Mouse (Mus musculus): ENCODE results near the gene Slc9a8. TPM values are rescaled to one million over a fixed set of nuclear protein-coding genes. Genes with fewer than 3 reads are reported as not detected.

Gene Slc9a8
- polyA plus RNA-seq (2016; fragmentation: Nextera tagmentation; extraction: Ambion mirVana) = 21.6 and 25.6 TPM in 2 replicates

DNA sequence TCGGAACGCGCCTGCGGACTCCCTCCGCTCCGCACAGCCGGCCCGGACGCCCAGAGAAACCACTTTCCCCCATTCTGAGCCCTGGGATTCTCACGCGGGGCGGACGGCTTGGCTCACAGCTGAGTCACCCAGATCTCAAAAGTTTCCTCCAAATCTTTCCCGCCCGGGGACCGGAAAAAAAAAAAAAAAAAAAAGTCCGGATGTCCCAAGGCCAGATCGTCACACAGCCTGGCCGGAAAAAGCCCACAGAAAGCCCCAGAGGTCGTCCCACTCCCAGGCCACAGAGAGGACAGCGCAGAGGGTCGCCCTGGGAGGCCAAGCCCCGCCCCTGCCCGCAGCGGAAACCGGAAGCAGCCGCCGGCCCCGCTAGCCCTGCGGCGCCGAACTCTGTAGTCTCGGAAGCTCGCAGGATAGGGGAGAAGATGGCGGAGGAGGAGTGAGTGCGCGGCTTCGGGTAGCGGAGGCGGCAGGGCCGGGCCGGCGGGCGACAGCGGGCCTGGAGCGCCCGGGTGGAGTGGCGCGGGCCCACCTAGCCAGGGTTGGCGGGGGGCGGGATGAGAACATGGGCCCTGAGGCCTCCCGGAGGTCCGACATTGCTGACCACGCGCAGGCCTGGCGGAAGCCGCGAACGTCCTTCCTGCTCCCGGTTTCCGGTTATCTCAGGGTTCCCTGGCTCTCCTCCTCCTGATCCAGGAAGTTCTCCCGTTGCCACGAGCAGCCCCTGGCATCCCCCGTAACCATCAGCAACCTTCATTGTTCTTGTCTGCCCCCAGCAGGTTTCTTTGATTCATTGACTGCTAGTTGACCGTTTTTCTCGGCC is at the start of gene Slc9a8:
Gene Slc9a8, plus strand, starts transcription at position 383 of the 820 bp plus-strand sequence.
- peaks cover 30% of the 10 kb centered on the region for H3K36me3 ChIP-seq
- H3K4me1 ChIP-seq = peaks cover 32% of the 10 kb centered on the region
- no peaks in the 10 kb centered on the region for H3K27me3 ChIP-seq (ENCODE audit: low read depth, poor library complexity, severe bottlenecking)
- peak; percentile 97 for DNase-seq (ENCODE audit: low spot score)
- H3K9me3 ChIP-seq (replicated peaks) = 0 out of 2 replicates have a peak, but pooled peaks cover 3% of the 10 kb centered on the region
- peak within 1 kb of the TSS; percentile 100 for H3K27ac ChIP-seq (replicated peaks)
- whole genome bisulfite sequencing = under 1% methylated on average over 59 of the region's 66 CpGs
- peak within 1 kb of the TSS; percentile 88 for H3K4me3 ChIP-seq

DNA sequence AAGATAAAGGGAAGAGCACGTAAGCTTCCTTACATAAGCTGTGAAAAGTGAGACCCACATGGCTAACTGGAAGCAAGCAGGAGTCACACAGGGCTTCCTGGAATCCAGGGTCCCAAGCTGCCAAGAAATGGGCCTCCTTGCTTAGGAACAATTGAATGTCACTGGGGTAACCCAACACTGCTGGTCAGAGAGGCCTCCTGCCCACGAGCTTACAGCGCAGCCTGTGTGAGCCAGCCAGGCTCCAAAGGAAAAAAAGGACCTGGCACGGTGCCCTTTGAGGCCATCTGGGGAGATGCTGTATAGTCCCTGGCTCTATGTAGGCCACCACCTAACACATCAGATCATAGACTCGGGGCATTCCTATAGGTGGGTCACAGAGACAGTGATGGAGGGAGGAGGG is 48.2 kb upstream of the Slc9a8 start:
- Histone ChIP-seq H3K36me3 (no peaks in the 10 kb centered on the region), H3K4me1 (peaks cover 8% of the 10 kb centered on the region; the same call in 1 of the 2 replicates), H3K27ac (replicated peaks) (no peak overlapping the region), H3K4me3 (no peak overlapping the region), H3K9me3 (replicated peaks) (no peaks in the 10 kb centered on the region), H3K27me3 (ENCODE audit: low read depth, poor library complexity, severe bottlenecking) (no peaks in the 10 kb centered on the region)
- DNase-seq (ENCODE audit: low spot score) = no peak
- 87% methylated on average over 5 of the region's 5 CpGs for WGBS

DNA sequence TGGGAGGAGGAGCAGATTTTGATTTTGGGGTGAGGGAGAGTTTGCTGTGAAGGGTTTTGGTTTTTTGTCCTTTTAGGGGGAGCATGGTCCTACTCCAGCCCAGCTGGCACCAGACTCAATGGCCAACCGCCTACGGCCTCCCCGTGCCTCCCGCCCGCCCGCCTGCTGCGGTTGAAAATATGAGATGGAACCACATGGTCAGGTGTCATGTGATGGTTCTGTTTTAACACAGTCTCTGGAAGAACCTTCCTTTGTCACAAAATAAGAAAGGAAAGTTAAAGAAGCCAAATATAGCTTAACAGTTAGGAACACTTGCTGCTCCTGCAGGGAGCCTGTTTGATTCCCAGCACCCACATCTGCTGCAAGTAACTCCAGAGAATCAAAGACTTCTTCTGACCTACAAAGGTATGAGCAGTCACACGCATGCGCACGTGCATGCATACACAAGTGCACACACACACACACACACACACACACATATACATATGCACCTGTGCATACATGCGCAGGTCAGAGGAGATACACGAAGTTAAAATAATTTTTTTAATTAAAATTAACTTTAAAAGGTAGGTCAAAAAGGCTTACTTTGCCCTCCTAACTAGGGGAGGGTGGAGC is 47.2 kb upstream of the Slc9a8 start:
- H3K4me3 ChIP-seq = no peak overlapping the region
- peaks cover 16% of the 10 kb centered on the region for H3K4me1 ChIP-seq
- H3K36me3 ChIP-seq = no peaks in the 10 kb centered on the region
- no peak overlapping the region for H3K27ac ChIP-seq (replicated peaks)
- 92% methylated on average over 12 of the region's 12 CpGs for WGBS
- no peak for DNase-seq (ENCODE audit: low spot score)
- no peaks in the 10 kb centered on the region for H3K27me3 ChIP-seq (ENCODE audit: low read depth, poor library complexity, severe bottlenecking)
- H3K9me3 ChIP-seq (replicated peaks) = no peaks in the 10 kb centered on the region

DNA sequence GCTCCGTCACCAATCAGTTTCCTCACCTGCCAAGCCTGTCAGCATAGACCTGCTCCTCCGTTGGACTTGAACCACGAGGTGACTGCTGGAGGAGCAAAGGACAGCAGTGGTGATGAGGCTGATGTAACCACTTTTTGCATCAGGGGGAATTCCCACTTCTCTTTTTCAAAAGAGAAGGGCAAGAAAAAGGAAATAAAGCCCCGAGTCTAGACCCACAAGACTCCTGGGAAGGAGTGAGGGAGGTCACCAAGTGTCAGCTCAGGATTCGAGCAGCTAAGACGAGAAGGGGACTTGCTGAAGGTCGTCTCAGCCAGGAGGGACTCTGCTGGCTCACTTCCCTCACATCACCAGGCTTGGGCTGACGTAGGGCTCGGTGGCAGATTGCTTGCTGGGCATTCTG is 46.4 kb upstream of the Slc9a8 start:
- Histone ChIP-seq H3K36me3 (no peaks in the 10 kb centered on the region), H3K4me1 (peaks cover 21% of the 10 kb centered on the region), H3K4me3 (no peak overlapping the region), H3K27ac (replicated peaks) (no peak overlapping the region), H3K27me3 (ENCODE audit: low read depth, poor library complexity, severe bottlenecking) (no peaks in the 10 kb centered on the region), H3K9me3 (replicated peaks) (no peaks in the 10 kb centered on the region)
- DNase-seq (ENCODE audit: low spot score) = no peak
- WGBS = 81% methylated on average over 9 of the region's 9 CpGs

DNA sequence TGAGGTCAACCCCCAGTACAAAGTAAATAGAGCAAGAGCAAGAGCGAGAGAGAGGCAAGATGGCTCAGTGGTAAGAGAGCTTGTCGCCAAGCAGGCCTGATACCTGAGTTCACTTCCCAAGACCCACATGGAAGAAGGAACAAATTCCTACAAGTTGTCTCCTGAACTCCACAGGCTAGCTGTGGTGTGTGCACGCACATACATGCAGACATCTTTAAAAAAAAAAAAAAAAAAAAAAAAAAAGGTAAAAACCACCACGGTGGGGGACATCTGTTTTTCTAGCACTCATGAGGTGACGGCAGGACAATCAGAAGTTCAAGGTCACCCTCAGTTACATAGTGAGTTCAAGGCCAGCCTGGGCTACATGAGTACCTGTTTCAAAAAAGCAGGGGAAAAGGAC is 45.8 kb upstream of the Slc9a8 start:
- Histone ChIP-seq H3K27ac (replicated peaks) (no peak overlapping the region), H3K36me3 (no peaks in the 10 kb centered on the region), H3K4me1 (peaks cover 25% of the 10 kb centered on the region), H3K27me3 (ENCODE audit: low read depth, poor library complexity, severe bottlenecking) (no peaks in the 10 kb centered on the region), H3K9me3 (replicated peaks) (no peaks in the 10 kb centered on the region), H3K4me3 (no peak overlapping the region)
- DNase-seq (ENCODE audit: low spot score) = no peak
- 91% methylated on average over 5 of the region's 5 CpGs for whole genome bisulfite sequencing

DNA sequence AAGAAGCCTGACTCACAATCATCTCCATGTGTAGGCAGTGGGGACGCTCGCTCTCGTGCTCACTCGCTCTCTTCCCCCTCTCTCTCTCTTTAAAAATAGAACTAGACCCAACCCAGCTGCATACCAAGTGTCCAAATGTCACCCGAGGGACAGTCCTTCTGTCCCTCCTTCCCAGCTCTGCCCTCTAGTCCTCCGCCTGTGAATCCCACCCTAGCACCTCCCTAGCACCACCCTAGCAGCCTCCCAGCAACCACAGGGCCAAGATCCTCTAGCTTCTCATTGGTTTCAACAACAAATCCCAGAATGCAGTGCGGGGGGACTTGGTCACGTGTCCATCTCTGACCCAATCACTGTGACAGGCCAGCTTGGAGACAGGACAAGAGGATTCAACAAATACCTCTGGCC is 45.4 kb upstream of the Slc9a8 start:
- no peak for DNase-seq (ENCODE audit: low spot score)
- WGBS = 84% methylated on average over 8 of the region's 8 CpGs
- Histone ChIP-seq H3K9me3 (replicated peaks) (no peaks in the 10 kb centered on the region), H3K4me3 (no peak overlapping the region), H3K27me3 (ENCODE audit: low read depth, poor library complexity, severe bottlenecking) (no peaks in the 10 kb centered on the region), H3K27ac (replicated peaks) (no peak overlapping the region; the same call in 1 of the 2 replicates), H3K36me3 (no peaks in the 10 kb centered on the region), H3K4me1 (peaks cover 27% of the 10 kb centered on the region)

DNA sequence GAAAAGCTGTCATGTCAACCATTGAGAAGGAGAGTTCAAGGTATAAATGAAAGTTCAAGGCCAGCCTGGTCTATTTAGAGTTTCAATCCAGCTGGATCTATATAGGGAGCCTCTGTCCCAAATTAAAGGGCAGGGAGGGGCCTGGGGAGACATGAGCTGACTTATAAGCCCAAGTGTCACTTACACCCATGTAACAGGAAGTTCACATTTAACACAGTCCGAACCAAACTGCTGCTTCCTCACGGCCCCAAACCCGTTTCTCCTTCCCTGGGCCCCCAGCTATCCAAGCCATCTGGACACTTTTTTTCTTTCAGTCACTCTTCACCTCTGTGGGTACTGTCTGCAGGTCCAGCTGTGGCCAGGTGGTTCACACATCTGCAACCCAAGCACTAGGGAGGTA is 43.8 kb upstream of the Slc9a8 start:
- no peak overlapping the region for H3K4me3 ChIP-seq
- no peaks in the 10 kb centered on the region for H3K9me3 ChIP-seq (replicated peaks)
- WGBS = 82% methylated on average over 3 of the region's 3 CpGs
- no peaks in the 10 kb centered on the region for H3K27me3 ChIP-seq (ENCODE audit: low read depth, poor library complexity, severe bottlenecking)
- H3K27ac ChIP-seq (replicated peaks) = no peak overlapping the region
- H3K36me3 ChIP-seq = no peaks in the 10 kb centered on the region
- DNase-seq (ENCODE audit: low spot score) = no peak
- H3K4me1 ChIP-seq = peaks cover 27% of the 10 kb centered on the region

DNA sequence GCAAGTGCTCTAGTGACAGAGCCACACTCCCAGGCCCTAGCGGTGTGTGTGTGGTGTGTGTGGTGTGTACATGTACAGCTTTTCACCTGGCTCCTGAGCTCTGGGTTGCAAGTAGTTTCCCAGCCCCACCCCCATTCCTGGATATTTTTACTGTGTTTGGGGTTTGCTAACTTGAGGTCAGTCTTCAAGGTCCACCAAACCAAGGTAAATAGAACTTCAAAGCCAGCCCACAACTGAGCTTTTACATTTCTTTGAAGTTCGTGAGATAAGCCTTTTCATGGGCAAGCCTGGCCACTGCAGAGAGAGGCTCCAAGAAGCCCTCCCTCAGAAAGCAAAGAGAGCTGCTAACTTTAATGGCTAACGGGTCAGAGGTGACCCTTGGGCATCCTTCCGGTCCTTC is 42.5 kb upstream of the Slc9a8 start:
- H3K4me3 ChIP-seq = no peak overlapping the region
- H3K27me3 ChIP-seq (ENCODE audit: low read depth, poor library complexity, severe bottlenecking) = no peaks in the 10 kb centered on the region
- H3K27ac ChIP-seq (replicated peaks) = 0 out of 2 replicates have a peak overlapping the region, but pooled peaks have one; percentile 9
- H3K9me3 ChIP-seq (replicated peaks) = no peaks in the 10 kb centered on the region
- H3K36me3 ChIP-seq = no peaks in the 10 kb centered on the region
- peaks cover 27% of the 10 kb centered on the region for H3K4me1 ChIP-seq
- 37% methylated on average over 4 of the region's 4 CpGs for WGBS
- DNase-seq (ENCODE audit: low spot score) = no peak

DNA sequence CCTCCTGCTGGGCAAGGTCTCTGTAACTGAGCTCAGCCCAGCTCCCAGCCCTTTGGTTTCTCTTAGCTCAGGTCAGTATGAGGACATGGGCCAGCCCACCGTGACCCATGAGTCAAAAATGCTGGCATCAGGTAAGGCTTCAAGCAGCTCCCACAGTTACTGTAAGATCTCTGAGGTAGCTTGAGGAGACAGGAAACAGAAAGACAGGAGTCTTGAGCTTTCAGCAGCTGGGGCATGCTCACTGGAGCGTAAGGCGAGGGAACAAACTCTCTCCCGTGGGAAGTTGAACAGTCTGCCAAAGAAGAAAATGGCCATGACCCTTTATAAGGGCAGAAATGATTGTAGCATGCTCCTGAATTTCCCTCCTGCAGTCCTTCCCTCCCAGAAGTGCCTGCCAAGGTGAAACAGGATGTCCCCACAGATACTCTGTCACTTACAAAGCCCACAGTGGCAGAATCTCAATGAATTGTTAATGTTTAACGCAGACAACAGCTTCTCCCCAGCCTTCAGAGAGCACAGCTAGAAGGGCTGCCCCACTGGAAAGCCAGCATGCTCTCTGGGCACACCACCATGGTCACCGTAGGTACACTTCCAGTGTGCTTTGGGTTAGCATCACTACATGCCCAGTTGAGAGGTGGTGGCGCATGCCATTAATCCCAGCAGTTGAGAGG is 40.8 kb upstream of the Slc9a8 start:
- 66% methylated on average over 7 of the region's 7 CpGs for WGBS
- no peak overlapping the region for H3K27ac ChIP-seq (replicated peaks)

DNA sequence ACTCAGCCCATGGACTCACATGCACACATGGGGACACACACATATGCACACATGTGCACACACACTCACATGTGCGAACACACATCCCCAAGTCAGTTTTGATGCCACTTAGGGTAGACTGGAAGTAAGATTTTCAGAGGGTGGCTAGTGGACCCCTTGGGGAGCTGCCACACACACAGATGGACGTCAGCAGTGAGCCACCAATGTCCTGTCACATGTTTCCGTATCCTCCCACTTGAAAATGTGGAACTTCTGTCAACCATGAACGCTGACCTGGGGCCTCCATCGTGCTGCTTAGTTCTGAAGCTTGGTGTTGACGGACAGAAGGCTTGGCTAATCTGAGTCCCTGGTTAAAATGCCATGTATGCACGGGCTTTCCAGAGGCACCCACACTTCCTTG is 39.9 kb upstream of the Slc9a8 start:
- Histone ChIP-seq H3K27ac (replicated peaks) (no peak overlapping the region), H3K27me3 (ENCODE audit: low read depth, poor library complexity, severe bottlenecking) (no peaks in the 10 kb centered on the region), H3K36me3 (no peaks in the 10 kb centered on the region), H3K9me3 (replicated peaks) (no peaks in the 10 kb centered on the region), H3K4me3 (no peak overlapping the region), H3K4me1 (peaks cover 24% of the 10 kb centered on the region)
- WGBS = 83% methylated on average over 7 of the region's 7 CpGs
- DNase-seq (ENCODE audit: low spot score) = no peak

More for the DNA sequence above, 40.8 kb upstream of the Slc9a8 start:
- H3K27me3 ChIP-seq (ENCODE audit: low read depth, poor library complexity, severe bottlenecking) = no peaks in the 10 kb centered on the region
- no peaks in the 10 kb centered on the region for H3K36me3 ChIP-seq
- no peak for DNase-seq (ENCODE audit: low spot score)
- no peak overlapping the region for H3K4me3 ChIP-seq
- no peaks in the 10 kb centered on the region for H3K9me3 ChIP-seq (replicated peaks)
- peaks cover 27% of the 10 kb centered on the region for H3K4me1 ChIP-seq

DNA sequence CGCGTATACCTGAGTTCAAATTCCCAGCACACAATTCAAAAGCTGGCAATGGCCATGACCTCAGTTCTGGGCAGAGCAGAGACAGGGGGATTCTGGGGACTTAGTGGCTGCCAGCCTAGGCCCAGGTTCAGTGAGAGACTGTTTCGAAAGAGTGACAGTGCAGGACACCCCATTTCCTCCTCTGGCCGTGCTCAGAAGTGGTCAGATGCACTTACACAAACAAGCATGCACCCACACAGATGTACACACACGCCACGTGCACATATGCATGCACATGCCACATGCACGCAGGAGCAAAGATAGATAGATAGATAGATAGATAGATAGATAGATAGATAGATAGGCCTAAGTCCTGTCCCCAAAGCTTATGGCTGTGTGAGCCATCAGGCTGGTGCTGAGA is 39.1 kb upstream of the Slc9a8 start:
- DNase-seq (ENCODE audit: low spot score) = no peak
- Histone ChIP-seq H3K9me3 (replicated peaks) (no peaks in the 10 kb centered on the region), H3K27ac (replicated peaks) (no peak overlapping the region), H3K27me3 (ENCODE audit: low read depth, poor library complexity, severe bottlenecking) (no peaks in the 10 kb centered on the region), H3K4me3 (no peak overlapping the region), H3K36me3 (no peaks in the 10 kb centered on the region), H3K4me1 (peaks cover 24% of the 10 kb centered on the region)
- WGBS = 92% methylated on average over 7 of the region's 7 CpGs

DNA sequence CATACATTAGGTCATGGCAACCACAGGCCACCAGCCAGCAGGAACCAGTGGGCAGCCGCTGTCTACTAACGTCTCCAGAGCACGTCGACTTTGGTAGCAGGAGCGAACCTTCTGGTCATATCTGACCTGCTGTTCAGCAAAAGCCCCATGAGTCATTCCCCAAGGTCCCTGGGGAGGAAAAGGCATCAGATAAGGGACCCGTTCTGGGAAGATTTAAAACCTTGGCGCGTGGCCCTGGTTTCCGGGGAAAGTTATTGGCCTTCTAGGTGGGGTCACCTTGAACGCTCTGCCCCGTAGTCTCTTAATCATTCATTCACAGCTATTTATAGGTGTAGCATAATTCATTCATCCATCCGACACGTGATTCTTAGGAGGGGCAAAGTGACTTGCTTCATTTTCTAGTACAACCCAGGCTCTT is 37.8 kb upstream of the Slc9a8 start:
- Histone ChIP-seq H3K27me3 (ENCODE audit: low read depth, poor library complexity, severe bottlenecking) (no peaks in the 10 kb centered on the region), H3K4me1 (peaks cover 17% of the 10 kb centered on the region), H3K9me3 (replicated peaks) (no peaks in the 10 kb centered on the region), H3K36me3 (no peaks in the 10 kb centered on the region), H3K4me3 (no peak overlapping the region), H3K27ac (replicated peaks) (no peak overlapping the region)
- DNase-seq (ENCODE audit: low spot score) = no peak
- WGBS = 92% methylated on average over 13 of the region's 13 CpGs

DNA sequence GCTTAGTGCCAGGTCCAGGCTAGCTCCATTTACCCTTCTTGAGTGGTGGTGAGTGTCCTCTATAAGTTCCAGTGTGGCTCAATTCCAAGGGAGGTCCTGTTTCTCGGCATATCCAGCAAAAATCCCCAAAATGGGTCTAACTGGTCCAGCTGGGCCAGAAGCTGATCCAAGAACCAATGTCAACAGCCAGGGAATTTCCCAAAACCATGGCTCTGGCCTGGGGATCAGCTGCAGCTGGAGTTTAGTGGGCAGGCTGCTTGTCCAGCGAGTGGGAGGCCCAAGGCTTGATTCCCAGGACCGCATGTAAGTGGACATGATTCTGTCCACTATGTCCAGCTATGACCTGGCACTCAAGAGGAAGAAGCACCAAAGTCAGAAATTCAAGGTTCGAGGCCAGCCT is 35.1 kb upstream of the Slc9a8 start:
- no peaks in the 10 kb centered on the region for H3K27me3 ChIP-seq (ENCODE audit: low read depth, poor library complexity, severe bottlenecking)
- WGBS = 82% methylated on average over 4 of the region's 4 CpGs
- no peaks in the 10 kb centered on the region for H3K4me1 ChIP-seq
- no peaks in the 10 kb centered on the region for H3K36me3 ChIP-seq
- no peak overlapping the region for H3K27ac ChIP-seq (replicated peaks)
- no peak for DNase-seq (ENCODE audit: low spot score)
- H3K4me3 ChIP-seq = no peak overlapping the region
- peaks cover 11% of the 10 kb centered on the region; the same call in 1 of the 2 replicates for H3K9me3 ChIP-seq (replicated peaks)
